Mouse (Mus musculus): Measurements from ENCODE around the gene Mia.

GRCm38 (mm10) chr7:27193731-27194130, 12.8 kb upstream of the Mia start:
- TF ChIP-seq CTCF (IDR thresholded peaks at IDR 0.05; ENCODE audit: low read depth, low read length), result no peak
- TF ChIP-seq POLR2A (IDR thresholded peaks at IDR 0.05; ENCODE audit: borderline replicate concordance, low read depth, low read length), result no peak
